Mouse (Mus musculus) central nervous system, embryonic 14 days (tissue): ENCODE data around the gene Mdn1. TPM values are rescaled to one million over a fixed set of nuclear protein-coding genes. Genes with fewer than 3 reads are reported as not detected.

Experiments
- polyA plus RNA-seq: library from polyadenylated mRNA; depleted of rRNA; stranded (reverse); fragments of >200 nt; gene quantifications from 2 replicates; pipeline ENCODE4 v1.2.3, GENCODE M21; 2012; rRNA removed

The Mdn1 gene
- 42.2 and 47.2 TPM in 2 replicates for polyA plus RNA-seq

GRCm38 (mm10) chr4:32656918-32657662 lies at the start of gene Mdn1:
TSS of gene Mdn1 (plus strand) at chr4:32657119.

GRCm38 (mm10) chr4:32615034-32615881 lies 41.7 kb upstream of the Mdn1 start, which contains the start of gene Casp8ap2:
TSS of gene Casp8ap2 (plus strand) at chr4:32615451.

GRCm38 (mm10) chr4:32799966-32800576 lies 143.2 kb downstream of the Mdn1 start, which contains the start of gene Lyrm2:
TSS of gene Lyrm2 (plus strand) at chr4:32800253.

Other genes with a start within 250 kb of the Mdn1 start
- gene Gja10, start 54.4 kb upstream of the Mdn1 start, polyA plus RNA-seq: not detected in 2 replicates
- gene Casp8ap2, start 41.7 kb upstream of the Mdn1 start, polyA plus RNA-seq: 9.8 and 11.6 TPM in 2 replicates
- 98.3 and 112 TPM in 2 replicates for gene Lyrm2, start 143.1 kb downstream of the Mdn1 start, polyA plus RNA-seq